Mouse (Mus musculus) testis, adult 2 months (tissue): ENCODE results near the gene Slc15a3.

ENCODE experiments used
- CTCF ChIP-seq: fragments of 200-500 bp; IDR thresholded peaks from 2 replicates; pipeline ENCODE4 v1.5.1; 2012; ENCODE audit warnings: low read depth, mild to moderate bottlenecking, inconsistent platforms, low read length, moderate library complexity; ENCODE audit not compliant: control insufficient read depth, insufficient read depth, insufficient replicate concordance
- POLR2A ChIP-seq: fragments of 200-500 bp; IDR thresholded peaks from 2 replicates; pipeline ENCODE4 v1.6.1; 2012; ENCODE audit warnings: low read depth, mild to moderate bottlenecking, inconsistent platforms, low read length, moderate library complexity; ENCODE audit not compliant: control insufficient read depth

DNA sequence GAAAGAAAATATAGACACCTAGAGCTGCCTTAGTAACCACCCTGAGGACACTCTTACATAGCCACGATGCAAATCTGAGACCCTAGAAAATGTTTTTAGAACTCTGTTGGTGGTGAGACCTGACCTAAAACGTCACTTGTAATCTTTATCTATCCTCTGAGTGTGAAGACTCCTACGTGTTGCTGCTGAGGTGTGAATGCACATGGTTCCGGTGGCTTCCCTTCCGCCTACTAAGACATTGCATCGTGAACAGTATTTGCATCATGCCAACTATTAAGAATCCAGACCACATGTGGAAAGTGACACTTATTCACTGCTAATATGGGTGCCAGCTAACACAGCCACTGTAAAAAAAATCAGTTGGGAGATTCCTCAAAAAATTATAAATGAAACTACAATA, 23.7 kb upstream of the Slc15a3 start:
- no peak for TF ChIP-seq CTCF
- no peak for TF ChIP-seq POLR2A
